Mouse (Mus musculus): ENCODE measurements around the gene Jmjd8. TPM values are rescaled to one million over a fixed set of nuclear protein-coding genes. Genes with fewer than 3 reads are reported as not detected.
"Not testable (repeated sequence)": the region's sequence is repeated elsewhere in the genome, so short reads cannot be mapped to it uniquely, and the experiment has no call there.

The Jmjd8 gene
- polyA plus RNA-seq, 1 experiment from 2014 or later, result 46.3 TPM

GRCm38 (mm10) chr17:25868601-25869191, 40.0 kb downstream of the Jmjd8 start, which contains the start of gene Mcrip2:
Mcrip2 (minus strand) TSS chr17:25868764.
- Histone ChIP-seq H3K27ac (ENCODE audit: low read depth, low read length) (peak within 1 kb of the TSS; percentile 25; the same call in 1 of the 2 replicates), H3K4me2 (replicated peaks; ENCODE audit: low read depth, low read length) (peak within 1 kb of the TSS; percentile 99), H3K4me3 (ENCODE audit: low read depth, low read length) (peak within 1 kb of the TSS; percentile 82), H3K4me1 (replicated peaks; ENCODE audit: control insufficient read depth, insufficient read depth, low read length) (peaks cover 8% of the 10 kb centered on the region), H3K9me3 (ENCODE audit: control insufficient read depth, low read length) (no peaks in the 10 kb centered on the region), H3K36me3 (ENCODE audit: control insufficient read depth, insufficient read depth, low read length) (no peaks in the 10 kb centered on the region), H3K27me3 (ENCODE audit: control insufficient read depth, insufficient read depth, low read length) (0 out of 2 replicates have a peak, but pooled peaks cover 2% of the 10 kb centered on the region), H3K9ac (ENCODE audit: low read depth, low read length) (peak within 1 kb of the TSS; percentile 70)
- DNase-seq (ENCODE audit: low spot score) (peak; percentile 85), ATAC-seq (ENCODE audit: low FRiP score) (peak; percentile 82)
- WGBS, result 0% methylated on average over 22 of the region's 24 CpGs

- WGBS, result 87% methylated on average over 8 of the region's 8 CpGs
- H3K9me3 ChIP-seq (ENCODE audit: control insufficient read depth, low read length), result no peaks in the 10 kb centered on the region
- H3K9ac ChIP-seq (ENCODE audit: low read depth, low read length), result no peak overlapping the region
- no peak overlapping the region for H3K4me2 ChIP-seq (replicated peaks; ENCODE audit: low read depth, low read length)
- H3K27me3 ChIP-seq (ENCODE audit: control insufficient read depth, insufficient read depth, low read length), result 0 out of 2 replicates have a peak, but pooled peaks cover 2% of the 10 kb centered on the region
- peaks cover 8% of the 10 kb centered on the region for H3K4me1 ChIP-seq (replicated peaks; ENCODE audit: control insufficient read depth, insufficient read depth, low read length)
- H3K4me3 ChIP-seq (ENCODE audit: low read depth, low read length), result no peak overlapping the region
- ATAC-seq (ENCODE audit: low FRiP score) (no peak), DNase-seq (ENCODE audit: low spot score) (no peak)
- H3K36me3 ChIP-seq (ENCODE audit: control insufficient read depth, insufficient read depth, low read length), result no peaks in the 10 kb centered on the region
- no peak overlapping the region for H3K27ac ChIP-seq (ENCODE audit: low read depth, low read length)
Measured at GRCm38 (mm10) chr17:25869498-25869897, 40.8 kb downstream of the Jmjd8 start.

GRCm38 (mm10) chr17:25869954-25870353, 41.3 kb downstream of the Jmjd8 start:
- 0 out of 2 replicates have a peak, but pooled peaks cover 2% of the 10 kb centered on the region for H3K27me3 ChIP-seq (ENCODE audit: control insufficient read depth, insufficient read depth, low read length)
- no peak overlapping the region for H3K4me2 ChIP-seq (replicated peaks; ENCODE audit: low read depth, low read length)
- no peak overlapping the region for H3K9ac ChIP-seq (ENCODE audit: low read depth, low read length)
- 76% methylated on average over 2 of the region's 2 CpGs for WGBS
- no peak for DNase-seq (ENCODE audit: low spot score)
- no peak overlapping the region for H3K4me3 ChIP-seq (ENCODE audit: low read depth, low read length)
- no peaks in the 10 kb centered on the region for H3K9me3 ChIP-seq (ENCODE audit: control insufficient read depth, low read length)
- H3K36me3 ChIP-seq (ENCODE audit: control insufficient read depth, insufficient read depth, low read length), result no peaks in the 10 kb centered on the region
- no peak for ATAC-seq (ENCODE audit: low FRiP score)
- H3K27ac ChIP-seq (ENCODE audit: low read depth, low read length), result no peak overlapping the region
- peaks cover 8% of the 10 kb centered on the region for H3K4me1 ChIP-seq (replicated peaks; ENCODE audit: control insufficient read depth, insufficient read depth, low read length)

GRCm38 (mm10) chr17:25871566-25871965, 42.9 kb downstream of the Jmjd8 start:
- H3K27ac ChIP-seq (ENCODE audit: low read depth, low read length); H3K36me3 ChIP-seq (ENCODE audit: control insufficient read depth, insufficient read depth, low read length); H3K4me2 ChIP-seq (replicated peaks; ENCODE audit: low read depth, low read length); H3K9ac ChIP-seq (ENCODE audit: low read depth, low read length); ATAC-seq (ENCODE audit: low FRiP score); H3K4me3 ChIP-seq (ENCODE audit: low read depth, low read length); H3K9me3 ChIP-seq (ENCODE audit: control insufficient read depth, low read length); DNase-seq (ENCODE audit: low spot score); H3K27me3 ChIP-seq (ENCODE audit: control insufficient read depth, insufficient read depth, low read length): not testable (repeated sequence)
- peaks cover 12% of the 10 kb centered on the region for H3K4me1 ChIP-seq (replicated peaks; ENCODE audit: control insufficient read depth, insufficient read depth, low read length)

GRCm38 (mm10) chr17:25872676-25873075, 44.0 kb downstream of the Jmjd8 start:
- ATAC-seq (ENCODE audit: low FRiP score), result no peak
- 77% methylated on average over 3 of the region's 3 CpGs for WGBS
- no peaks in the 10 kb centered on the region for H3K36me3 ChIP-seq (ENCODE audit: control insufficient read depth, insufficient read depth, low read length)

GRCm38 (mm10) chr17:25873405-25874147, 44.9 kb downstream of the Jmjd8 start:
- Histone ChIP-seq H3K4me3 (ENCODE audit: low read depth, low read length) (no peak overlapping the region), H3K27me3 (ENCODE audit: control insufficient read depth, insufficient read depth, low read length) (no peaks in the 10 kb centered on the region), H3K27ac (ENCODE audit: low read depth, low read length) (no peak overlapping the region), H3K36me3 (ENCODE audit: control insufficient read depth, insufficient read depth, low read length) (no peaks in the 10 kb centered on the region), H3K4me1 (replicated peaks; ENCODE audit: control insufficient read depth, insufficient read depth, low read length) (peaks cover 4% of the 10 kb centered on the region), H3K9ac (ENCODE audit: low read depth, low read length) (peak overlapping the region; percentile 62; the same call in 1 of the 2 replicates), H3K9me3 (ENCODE audit: control insufficient read depth, low read length) (no peaks in the 10 kb centered on the region), H3K4me2 (replicated peaks; ENCODE audit: low read depth, low read length) (peak overlapping the region; percentile 71)
- 73% methylated on average over 11 of the region's 11 CpGs for WGBS
- DNase-seq (ENCODE audit: low spot score) (no peak), ATAC-seq (ENCODE audit: low FRiP score) (no peak)

More at GRCm38 (mm10) chr17:25872676-25873075, 44.0 kb downstream of the Jmjd8 start:
- Histone ChIP-seq H3K27me3 (ENCODE audit: control insufficient read depth, insufficient read depth, low read length) (0 out of 2 replicates have a peak, but pooled peaks cover 2% of the 10 kb centered on the region), H3K9me3 (ENCODE audit: control insufficient read depth, low read length) (no peaks in the 10 kb centered on the region), H3K27ac (ENCODE audit: low read depth, low read length) (no peak overlapping the region), H3K4me3 (ENCODE audit: low read depth, low read length) (no peak overlapping the region), H3K9ac (ENCODE audit: low read depth, low read length) (no peak overlapping the region), H3K4me1 (replicated peaks; ENCODE audit: control insufficient read depth, insufficient read depth, low read length) (peaks cover 10% of the 10 kb centered on the region), H3K4me2 (replicated peaks; ENCODE audit: low read depth, low read length) (no peak overlapping the region)
- no peak for DNase-seq (ENCODE audit: low spot score)

GRCm38 (mm10) chr17:25874148-25874720, 45.6 kb downstream of the Jmjd8 start:
- H3K27ac ChIP-seq (ENCODE audit: low read depth, low read length), result peak overlapping the region; percentile 91
- peaks cover 4% of the 10 kb centered on the region; the same call in 1 of the 2 replicates for H3K4me1 ChIP-seq (replicated peaks; ENCODE audit: control insufficient read depth, insufficient read depth, low read length)
- ATAC-seq (ENCODE audit: low FRiP score) (peak; percentile 15; the same call in 1 of the 2 replicates), DNase-seq (ENCODE audit: low spot score) (no peak)
- H3K9me3 ChIP-seq (ENCODE audit: control insufficient read depth, low read length), result no peaks in the 10 kb centered on the region
- H3K36me3 ChIP-seq (ENCODE audit: control insufficient read depth, insufficient read depth, low read length), result no peaks in the 10 kb centered on the region
- H3K4me3 ChIP-seq (ENCODE audit: low read depth, low read length), result peak overlapping the region; percentile 79
- H3K27me3 ChIP-seq (ENCODE audit: control insufficient read depth, insufficient read depth, low read length), result no peaks in the 10 kb centered on the region
- peak overlapping the region; percentile 71 for H3K4me2 ChIP-seq (replicated peaks; ENCODE audit: low read depth, low read length)
- WGBS, result 5% methylated on average over 14 of the region's 14 CpGs
- peak overlapping the region; percentile 62 for H3K9ac ChIP-seq (ENCODE audit: low read depth, low read length)

- under 1% methylated on average over 25 of the region's 25 CpGs for WGBS
- ATAC-seq (ENCODE audit: low FRiP score) (peak; percentile 70), DNase-seq (ENCODE audit: low spot score) (peak; percentile 98)
- peak within 1 kb of the TSS; percentile 83 for H3K9ac ChIP-seq (ENCODE audit: low read depth, low read length)
- H3K4me2 ChIP-seq (replicated peaks; ENCODE audit: low read depth, low read length), result peak within 1 kb of the TSS; percentile 71
- H3K4me3 ChIP-seq (ENCODE audit: low read depth, low read length), result peak within 1 kb of the TSS; percentile 79
- H3K4me1 ChIP-seq (replicated peaks; ENCODE audit: control insufficient read depth, insufficient read depth, low read length), result peaks cover 7% of the 10 kb centered on the region; the same call in 1 of the 2 replicates
- H3K36me3 ChIP-seq (ENCODE audit: control insufficient read depth, insufficient read depth, low read length), result no peaks in the 10 kb centered on the region
- H3K9me3 ChIP-seq (ENCODE audit: control insufficient read depth, low read length), result no peaks in the 10 kb centered on the region
- no peaks in the 10 kb centered on the region for H3K27me3 ChIP-seq (ENCODE audit: control insufficient read depth, insufficient read depth, low read length)
- H3K27ac ChIP-seq (ENCODE audit: low read depth, low read length), result peak within 1 kb of the TSS; percentile 91
Measured at GRCm38 (mm10) chr17:25874721-25875170, 46.1 kb downstream of the Jmjd8 start, which contains the start of gene Mettl26. Mettl26 (plus strand) TSS chr17:25875074.
